Mouse (Mus musculus) thymus, adult 18-20 months (tissue): ENCODE data around the gene Sapcd1.
"Not testable (repeated sequence)": the region's sequence is repeated elsewhere in the genome, so short reads cannot be mapped to it uniquely, and the experiment has no call there.

ENCODE experiments used
- DNase-seq, 2 experiments: peaks; one replicate each; pipeline ENCODE4 v3.0.0; 2022; ENCODE audit warnings: mixed read lengths in 2 of 2

Gene Sapcd1

GRCm38 (mm10) chr17:35052271-35052798 lies 24.5 kb upstream of the Sapcd1 start:
- DNase-seq, result no peak

- peak; percentile 61 to 81 for DNase-seq
These were observed 23.6 kb upstream of the Sapcd1 start for GRCm38 (mm10) chr17:35051156-35052086.

GRCm38 (mm10) chr17:35050126-35050750 lies 22.4 kb upstream of the Sapcd1 start:
- peak; percentile 75 to 80 for DNase-seq

- peak in 1 of 2 experiments; percentile 61 for DNase-seq
These were observed 21.8 kb upstream of the Sapcd1 start, which contains the start of gene Clic1 for GRCm38 (mm10) chr17:35049561-35050016. Clic1 (plus strand) TSS chr17:35049966.

GRCm38 (mm10) chr17:35048932-35049440 lies 21.2 kb upstream of the Sapcd1 start:
- no peak for DNase-seq

GRCm38 (mm10) chr17:35048149-35048931 lies 20.5 kb upstream of the Sapcd1 start:
- DNase-seq, result peak in 1 of 2 experiments; percentile 43

GRCm38 (mm10) chr17:35047688-35048087 lies 19.9 kb upstream of the Sapcd1 start:
- DNase-seq, result no peak

- DNase-seq, result peak; percentile 97 to 98
These were observed 19.1 kb upstream of the Sapcd1 start, which contains the start of gene Msh5 for GRCm38 (mm10) chr17:35046681-35047455. Msh5 (minus strand) TSS chr17:35046745.

- no peak for DNase-seq
These were observed 18.2 kb upstream of the Sapcd1 start for GRCm38 (mm10) chr17:35045807-35046680.

- DNase-seq, result no peak
These were observed 17.3 kb upstream of the Sapcd1 start for GRCm38 (mm10) chr17:35044904-35045806.

- no peak for DNase-seq
These were observed 16.0 kb upstream of the Sapcd1 start for GRCm38 (mm10) chr17:35043794-35044193.

- no peak for DNase-seq
These were observed 11.5 kb upstream of the Sapcd1 start for GRCm38 (mm10) chr17:35039121-35039873.

- no peak for DNase-seq
These were observed 7.1 kb upstream of the Sapcd1 start for GRCm38 (mm10) chr17:35034896-35035295.

- DNase-seq, result not testable (repeated sequence)
These were observed 5.9 kb upstream of the Sapcd1 start for GRCm38 (mm10) chr17:35033703-35034102.

- no peak for DNase-seq
These were observed 4.6 kb upstream of the Sapcd1 start for GRCm38 (mm10) chr17:35032323-35032870.

GRCm38 (mm10) chr17:35031880-35032279 lies 4.1 kb upstream of the Sapcd1 start:
- no peak for DNase-seq

- DNase-seq, result no peak
These were observed 3.5 kb upstream of the Sapcd1 start for GRCm38 (mm10) chr17:35031272-35031671.
